Mouse (Mus musculus): ENCODE measurements around the gene Ube2k. TPM values are rescaled to one million over a fixed set of nuclear protein-coding genes. Genes with fewer than 3 reads are reported as not detected.

The Ube2k gene
- polyA plus RNA-seq, 1 experiment: 15.7 TPM

DNA sequence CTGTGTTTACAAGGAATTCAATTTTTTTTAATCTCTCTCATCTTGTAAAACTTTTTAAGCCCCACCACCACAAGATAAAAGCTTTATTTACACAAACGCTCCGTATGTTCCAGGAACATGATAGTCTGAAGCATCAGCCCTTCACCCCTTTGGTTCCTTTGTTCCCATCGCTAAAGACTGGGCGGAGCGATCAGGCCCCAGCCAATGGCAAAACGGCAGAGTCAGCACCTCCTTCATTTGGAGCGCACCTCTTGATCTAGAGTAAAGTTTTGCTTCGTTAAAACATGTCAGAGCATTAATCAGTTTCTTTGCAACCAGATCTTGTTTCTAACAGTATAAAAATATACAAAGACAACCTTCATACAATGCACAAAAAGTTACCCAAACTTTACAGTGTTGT, 31.2 kb upstream of the Ube2k start:
- Histone ChIP-seq H3K4me3 (replicated peaks) (no peak overlapping the region), H3K9me3 (ENCODE audit: control insufficient read depth, low read length) (no peaks in the 10 kb centered on the region), H3K36me3 (ENCODE audit: control insufficient read depth) (no peaks in the 10 kb centered on the region), H3K27me3 (ENCODE audit: control insufficient read depth) (peaks cover 2% of the 10 kb centered on the region; the same call in 1 of the 2 replicates), H3K4me1 (ENCODE audit: control insufficient read depth) (peaks cover 2% of the 10 kb centered on the region; the same call in 1 of the 2 replicates)
- no peak for TF ChIP-seq GATA1 (IDR thresholded peaks at IDR 0.05; ENCODE audit: low read length)
- no peak for TF ChIP-seq TAL1 (IDR thresholded peaks at IDR 0.05; ENCODE audit: low read length)

DNA sequence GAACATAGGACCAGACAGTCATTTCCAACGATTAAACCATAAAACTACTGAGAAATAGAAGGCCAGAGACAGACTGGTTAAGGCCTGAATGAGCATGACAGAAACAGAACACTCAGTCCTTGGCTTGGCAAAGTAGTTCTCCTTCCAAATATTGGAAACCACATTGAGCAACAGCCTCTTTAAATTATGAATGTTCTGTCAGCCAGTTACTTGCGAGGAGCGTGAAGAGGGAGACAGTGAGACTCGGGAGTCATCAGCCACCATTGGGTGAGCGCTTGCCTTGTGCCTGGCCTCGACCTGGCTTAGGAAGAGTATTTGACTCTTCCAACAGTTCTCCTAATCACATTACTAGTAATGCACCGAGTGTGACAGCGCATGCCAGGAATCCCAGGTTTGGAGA, 28.6 kb upstream of the Ube2k start:
- no peak overlapping the region for H3K4me3 ChIP-seq (replicated peaks)
- H3K9me3 ChIP-seq (ENCODE audit: control insufficient read depth, low read length): no peaks in the 10 kb centered on the region
- TF ChIP-seq GATA1 (IDR thresholded peaks at IDR 0.05; ENCODE audit: low read length) (no peak), TAL1 (IDR thresholded peaks at IDR 0.05; ENCODE audit: low read length) (no peak)

DNA sequence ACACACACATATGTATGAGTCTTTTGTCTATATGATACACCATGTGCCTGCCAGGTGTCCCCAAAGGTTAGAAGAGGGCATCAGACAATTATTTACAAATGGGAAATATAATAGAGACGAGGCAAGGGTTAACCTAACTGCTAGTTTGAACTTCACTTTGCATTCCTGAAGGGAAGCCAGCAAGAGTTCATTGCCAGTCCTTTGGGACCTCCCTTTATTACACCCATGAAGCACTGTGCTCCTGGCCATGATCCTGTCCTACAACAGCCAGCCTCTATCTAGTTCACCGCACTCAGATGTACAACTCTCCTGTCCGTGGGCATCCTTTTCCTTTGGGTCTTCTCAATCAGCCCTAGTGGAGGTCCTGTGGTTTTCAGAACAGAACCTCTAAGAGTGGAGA, 23.5 kb upstream of the Ube2k start:
- Histone ChIP-seq H3K9me3 (ENCODE audit: control insufficient read depth, low read length) (no peaks in the 10 kb centered on the region), H3K4me1 (ENCODE audit: control insufficient read depth) (no peaks in the 10 kb centered on the region), H3K36me3 (ENCODE audit: control insufficient read depth) (no peaks in the 10 kb centered on the region), H3K4me3 (replicated peaks) (no peak overlapping the region), H3K27me3 (ENCODE audit: control insufficient read depth) (peaks cover 4% of the 10 kb centered on the region; the same call in 1 of the 2 replicates)
- no peak for TF ChIP-seq GATA1 (IDR thresholded peaks at IDR 0.05; ENCODE audit: low read length)
- no peak for TF ChIP-seq TAL1 (IDR thresholded peaks at IDR 0.05; ENCODE audit: low read length)

More for the DNA sequence above, 28.6 kb upstream of the Ube2k start:
- peaks cover 2% of the 10 kb centered on the region; the same call in 1 of the 2 replicates for H3K27me3 ChIP-seq (ENCODE audit: control insufficient read depth)
- H3K36me3 ChIP-seq (ENCODE audit: control insufficient read depth): no peaks in the 10 kb centered on the region
- peaks cover 2% of the 10 kb centered on the region; the same call in 1 of the 2 replicates for H3K4me1 ChIP-seq (ENCODE audit: control insufficient read depth)

DNA sequence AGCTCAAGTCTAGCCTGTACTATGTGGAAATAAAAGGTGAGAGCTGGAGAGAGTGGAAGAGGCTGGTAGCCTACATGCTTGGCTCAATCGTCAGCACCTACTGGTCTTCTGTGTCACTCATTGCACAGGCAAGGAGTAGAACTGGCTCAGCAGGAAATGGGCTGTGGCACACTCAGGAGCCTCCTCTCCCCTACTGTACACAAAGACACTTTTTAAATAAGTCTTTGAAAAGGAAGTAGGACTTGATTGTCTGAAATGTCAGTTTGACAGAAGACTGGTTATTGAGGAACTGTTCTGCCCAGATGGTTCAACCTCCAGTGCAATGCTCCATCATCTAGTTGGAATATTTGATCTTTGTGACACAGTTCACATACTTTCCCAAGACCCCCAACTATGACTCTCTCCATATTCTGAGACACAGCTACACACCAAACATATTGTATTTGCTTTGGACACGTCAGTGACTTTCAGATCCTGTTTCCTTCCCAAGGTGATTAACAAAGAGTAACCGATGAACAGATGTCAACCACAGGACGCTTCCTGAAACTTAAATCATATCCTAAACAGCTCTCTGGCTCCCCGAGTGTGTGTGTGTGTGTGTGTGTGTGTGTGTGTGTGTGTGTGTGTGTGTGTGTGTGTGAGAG, 22.3 kb upstream of the Ube2k start:
- Histone ChIP-seq H3K27me3 (ENCODE audit: control insufficient read depth) (peaks cover 4% of the 10 kb centered on the region; the same call in 1 of the 2 replicates), H3K4me3 (replicated peaks) (no peak overlapping the region), H3K36me3 (ENCODE audit: control insufficient read depth) (no peaks in the 10 kb centered on the region), H3K9me3 (ENCODE audit: control insufficient read depth, low read length) (no peaks in the 10 kb centered on the region), H3K4me1 (ENCODE audit: control insufficient read depth) (no peaks in the 10 kb centered on the region)
- TF ChIP-seq TAL1 (IDR thresholded peaks at IDR 0.05; ENCODE audit: low read length) (no peak), GATA1 (IDR thresholded peaks at IDR 0.05; ENCODE audit: low read length) (no peak)

DNA sequence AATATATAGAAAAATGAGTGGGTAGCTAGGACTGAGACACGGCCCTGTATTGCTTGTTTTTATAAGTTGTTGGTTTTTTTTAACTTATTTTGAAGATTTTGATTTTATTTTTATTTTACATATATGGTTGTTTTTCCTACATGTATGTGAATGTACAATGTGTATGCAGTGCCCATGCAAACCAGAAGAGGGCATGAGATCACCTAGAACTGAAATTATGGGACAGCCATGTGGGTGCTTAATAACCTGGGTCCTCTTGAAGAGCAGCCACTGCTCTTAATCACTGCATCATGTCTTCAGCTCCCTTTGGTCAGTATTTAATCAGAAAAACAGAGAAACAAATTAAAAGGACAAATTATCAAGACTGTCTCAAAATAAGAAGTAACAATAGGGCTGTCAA, 15.2 kb upstream of the Ube2k start:
- Histone ChIP-seq H3K36me3 (ENCODE audit: control insufficient read depth) (no peaks in the 10 kb centered on the region), H3K9me3 (ENCODE audit: control insufficient read depth, low read length) (no peaks in the 10 kb centered on the region), H3K27me3 (ENCODE audit: control insufficient read depth) (peaks cover 2% of the 10 kb centered on the region; the same call in 1 of the 2 replicates), H3K4me1 (ENCODE audit: control insufficient read depth) (no peaks in the 10 kb centered on the region), H3K4me3 (replicated peaks) (no peak overlapping the region)
- TF ChIP-seq GATA1 (IDR thresholded peaks at IDR 0.05; ENCODE audit: low read length) (no peak), TAL1 (IDR thresholded peaks at IDR 0.05; ENCODE audit: low read length) (no peak)

DNA sequence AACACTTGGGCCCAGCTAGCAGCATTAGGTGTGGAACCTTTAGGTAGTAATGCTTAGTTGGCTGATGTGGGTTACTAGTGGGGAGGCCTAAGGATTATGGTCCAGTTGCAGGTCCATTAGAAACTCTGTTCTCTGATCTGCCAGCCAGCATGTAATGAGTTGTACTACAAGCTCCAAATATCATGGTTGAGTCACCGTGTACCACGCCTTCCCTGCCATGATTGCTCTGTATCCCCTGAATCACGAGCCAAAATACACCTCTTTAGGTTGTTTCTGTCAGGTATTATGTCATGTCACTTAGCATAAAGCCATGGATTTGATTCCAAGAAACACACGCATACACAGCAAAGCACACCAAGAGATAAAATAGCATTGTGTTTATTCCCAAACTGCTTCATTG, 12.2 kb upstream of the Ube2k start:
- TF ChIP-seq TAL1 (IDR thresholded peaks at IDR 0.05; ENCODE audit: low read length): no peak
- TF ChIP-seq GATA1 (IDR thresholded peaks at IDR 0.05; ENCODE audit: low read length): no peak
- H3K4me3 ChIP-seq (replicated peaks): no peak overlapping the region
- peaks cover 2% of the 10 kb centered on the region; the same call in 1 of the 2 replicates for H3K27me3 ChIP-seq (ENCODE audit: control insufficient read depth)
- no peaks in the 10 kb centered on the region for H3K36me3 ChIP-seq (ENCODE audit: control insufficient read depth)
- H3K9me3 ChIP-seq (ENCODE audit: control insufficient read depth, low read length): no peaks in the 10 kb centered on the region
- H3K4me1 ChIP-seq (ENCODE audit: control insufficient read depth): peaks cover 3% of the 10 kb centered on the region

DNA sequence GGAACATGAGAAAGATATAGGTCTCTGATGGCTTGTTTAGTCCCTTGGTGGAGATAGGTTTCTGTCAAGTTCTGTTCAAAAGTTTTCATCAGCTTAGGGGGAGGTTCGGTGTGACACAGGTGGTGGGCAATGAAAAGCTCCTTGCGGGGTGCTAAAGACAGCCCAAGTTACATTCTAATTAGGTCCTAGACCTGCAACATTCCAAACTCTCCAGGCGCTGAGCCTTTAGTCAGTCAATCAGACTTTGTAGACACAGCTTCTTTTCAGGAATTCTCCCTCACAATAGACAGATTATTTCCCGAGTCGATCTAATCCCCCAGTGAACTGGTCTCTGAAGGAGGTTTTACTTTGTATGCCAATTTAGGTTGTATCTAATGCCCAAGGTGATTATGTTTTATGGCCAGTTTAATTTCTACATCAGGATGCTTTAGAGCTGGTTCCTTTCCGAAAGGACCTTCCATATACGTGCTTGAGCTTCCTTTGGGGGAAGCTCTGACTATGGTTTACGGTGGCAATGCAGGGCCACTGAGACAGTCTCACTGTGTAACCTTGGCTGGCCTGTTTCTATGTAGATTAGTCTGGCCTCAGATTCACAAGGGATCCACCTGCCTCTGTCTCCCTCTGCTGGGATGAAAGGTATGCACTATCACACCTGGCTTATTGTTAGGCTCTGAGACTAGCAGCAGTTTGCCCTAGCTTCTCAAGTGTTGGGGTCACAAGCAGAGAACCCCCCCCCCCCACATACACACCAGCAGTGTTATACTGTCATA, 11.2 kb upstream of the Ube2k start:
- TF ChIP-seq GATA1 (IDR thresholded peaks at IDR 0.05; ENCODE audit: low read length) (no peak), TAL1 (IDR thresholded peaks at IDR 0.05; ENCODE audit: low read length) (no peak)

DNA sequence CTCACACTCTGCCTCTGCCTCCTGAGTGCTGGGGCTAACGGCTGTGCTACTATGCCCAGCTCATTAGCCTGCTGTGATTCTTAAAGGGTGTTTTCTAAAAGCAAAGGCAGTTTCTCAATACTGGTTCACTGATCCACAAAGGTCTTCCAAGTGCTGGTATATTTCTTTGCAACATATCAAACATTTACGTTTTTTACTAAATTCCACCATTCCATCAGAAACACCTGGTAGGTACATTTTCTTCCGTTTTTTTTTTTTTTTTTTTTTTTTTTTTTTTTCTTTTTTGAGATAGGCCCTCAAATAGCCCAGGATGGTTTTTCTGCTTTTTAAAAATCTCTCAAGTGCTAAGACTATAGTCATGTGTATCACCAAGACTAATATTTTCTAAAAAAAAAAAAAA, 5.8 kb upstream of the Ube2k start:
- H3K36me3 ChIP-seq (ENCODE audit: control insufficient read depth): no peaks in the 10 kb centered on the region
- no peaks in the 10 kb centered on the region for H3K27me3 ChIP-seq (ENCODE audit: control insufficient read depth)
- no peaks in the 10 kb centered on the region for H3K9me3 ChIP-seq (ENCODE audit: control insufficient read depth, low read length)
- TF ChIP-seq GATA1 (IDR thresholded peaks at IDR 0.05; ENCODE audit: low read length): no peak
- no peak for TF ChIP-seq TAL1 (IDR thresholded peaks at IDR 0.05; ENCODE audit: low read length)
- H3K4me3 ChIP-seq (replicated peaks): no peak overlapping the region
- peaks cover 24% of the 10 kb centered on the region for H3K4me1 ChIP-seq (ENCODE audit: control insufficient read depth)

More for the DNA sequence above, 11.2 kb upstream of the Ube2k start:
- Histone ChIP-seq H3K4me1 (ENCODE audit: control insufficient read depth) (peaks cover 10% of the 10 kb centered on the region), H3K36me3 (ENCODE audit: control insufficient read depth) (no peaks in the 10 kb centered on the region), H3K9me3 (ENCODE audit: control insufficient read depth, low read length) (no peaks in the 10 kb centered on the region), H3K4me3 (replicated peaks) (no peak overlapping the region), H3K27me3 (ENCODE audit: control insufficient read depth) (peaks cover 2% of the 10 kb centered on the region; the same call in 1 of the 2 replicates)

DNA sequence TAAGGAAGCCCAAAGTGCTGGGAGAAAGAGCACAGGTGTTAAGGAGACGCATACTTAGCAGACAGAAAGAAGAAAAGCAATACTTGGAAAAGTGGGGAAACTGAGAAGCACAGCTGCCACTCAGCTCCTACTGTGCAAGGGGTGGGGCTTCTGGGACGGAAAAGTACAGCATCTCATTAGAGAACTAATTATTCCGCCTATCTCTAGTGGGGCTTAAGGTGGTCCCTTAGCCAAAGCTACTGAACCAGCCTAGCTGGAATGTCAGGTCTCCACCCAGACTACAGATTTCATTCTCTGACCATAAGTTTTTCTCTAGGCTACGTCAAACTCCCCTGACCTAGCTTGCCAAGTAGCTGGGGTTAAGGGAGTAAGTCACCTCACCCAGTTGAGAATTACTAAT, 2.5 kb upstream of the Ube2k start:
- peaks cover 38% of the 10 kb centered on the region for H3K4me1 ChIP-seq (ENCODE audit: control insufficient read depth)
- TF ChIP-seq TAL1 (IDR thresholded peaks at IDR 0.05; ENCODE audit: low read length) (no peak), GATA1 (IDR thresholded peaks at IDR 0.05; ENCODE audit: low read length) (no peak)
- peaks cover 4% of the 10 kb centered on the region for H3K36me3 ChIP-seq (ENCODE audit: control insufficient read depth)
- H3K9me3 ChIP-seq (ENCODE audit: control insufficient read depth, low read length): no peaks in the 10 kb centered on the region
- H3K27me3 ChIP-seq (ENCODE audit: control insufficient read depth): no peaks in the 10 kb centered on the region
- no peak overlapping the region for H3K4me3 ChIP-seq (replicated peaks)
